Mouse (Mus musculus) stomach, postnatal 0 days (tissue): ENCODE results near the gene Tas2r119. TPM values are rescaled to one million over a fixed set of nuclear protein-coding genes. Genes with fewer than 3 reads are reported as not detected.

ENCODE experiments used
- ATAC-seq: fragments of 200-750 bp; cut with Nextera tagmentation; 2 replicates; pipeline ENCODE4 v1.8.0; 2017; ENCODE audit not compliant: low FRiP score, low TSS enrichment
- DNase-seq: peaks from one replicate; pipeline ENCODE4 v3.0.0-alpha.2; 2016; ENCODE audit warnings: low spot score
- H3K27ac ChIP-seq: fragments of 300-500 bp; sonication (generic); replicated peaks from 2 replicates; pipeline ENCODE4 v1.5.1; 2014; ENCODE audit warnings: mild to moderate bottlenecking, control low read depth
- H3K27me3 ChIP-seq: fragments of 300-500 bp; sonication (generic); 2 replicates; pipeline ENCODE4 v1.6.1; 2014; ENCODE audit warnings: low read length; ENCODE audit not compliant: control insufficient read depth, insufficient read depth
- H3K36me3 ChIP-seq: fragments of 300-500 bp; sonication (generic); 2 replicates; pipeline ENCODE4 v1.6.1; 2014; ENCODE audit warnings: low read length, mixed read lengths; ENCODE audit not compliant: control insufficient read depth, insufficient read depth
- H3K4me1 ChIP-seq: fragments of 300-500 bp; sonication (generic); replicated peaks from 2 replicates; pipeline ENCODE4 v1.6.1; 2014; ENCODE audit warnings: antibody characterized with exemption; ENCODE audit not compliant: control insufficient read depth, insufficient read depth
- H3K4me2 ChIP-seq: fragments of 300-500 bp; sonication (generic); replicated peaks from 2 replicates; pipeline ENCODE4 v1.6.1; 2014; ENCODE audit warnings: low read depth, mild to moderate bottlenecking, control low read depth, moderate library complexity
- H3K4me3 ChIP-seq: fragments of 300-500 bp; sonication (generic); 2 replicates; pipeline ENCODE4 v1.5.1; 2014; ENCODE audit warnings: low read depth, low read length, control low read depth
- H3K9ac ChIP-seq: fragments of 300-500 bp; sonication (generic); 2 replicates; pipeline ENCODE4 v1.6.1; 2014; ENCODE audit warnings: mild to moderate bottlenecking, low read length, control low read depth, mixed read lengths
- H3K9me3 ChIP-seq: fragments of 300-500 bp; sonication (generic); 2 replicates; pipeline ENCODE4 v1.6.1; 2016; ENCODE audit warnings: low read length; ENCODE audit not compliant: control insufficient read depth
- CTCF ChIP-seq: IDR thresholded peaks from 2 replicates; pipeline ENCODE4 v1.5.1; 2016; ENCODE audit warnings: antibody characterized with exemption, low read depth, mild to moderate bottlenecking, moderate library complexity
- EP300 ChIP-seq: optimal IDR thresholded peaks from 2 replicates; pipeline ENCODE3; 2016; ENCODE audit warnings: antibody characterized with exemption
- WGBS: fragments of 180-500 bp; shearing (Covaris S2); extraction: QIAGEN DNeasy Blood & Tissue Kit; methylation state at CpG from one replicate; pipeline ENCODE4 v1.1.7; 2014; 5-methylcytosine and 5-hydroxymethylcytosine counted together
- polyA plus RNA-seq: library from polyadenylated mRNA; unstranded; fragments of >200 nt; fragmentation: Nextera tagmentation; extraction: Ambion mirVana; gene quantifications from 2 replicates; pipeline ENCODE4 v1.2.1, GENCODE M21; 2015

Tas2r119 gene
- polyA plus RNA-seq: not detected in 2 replicates

DNA sequence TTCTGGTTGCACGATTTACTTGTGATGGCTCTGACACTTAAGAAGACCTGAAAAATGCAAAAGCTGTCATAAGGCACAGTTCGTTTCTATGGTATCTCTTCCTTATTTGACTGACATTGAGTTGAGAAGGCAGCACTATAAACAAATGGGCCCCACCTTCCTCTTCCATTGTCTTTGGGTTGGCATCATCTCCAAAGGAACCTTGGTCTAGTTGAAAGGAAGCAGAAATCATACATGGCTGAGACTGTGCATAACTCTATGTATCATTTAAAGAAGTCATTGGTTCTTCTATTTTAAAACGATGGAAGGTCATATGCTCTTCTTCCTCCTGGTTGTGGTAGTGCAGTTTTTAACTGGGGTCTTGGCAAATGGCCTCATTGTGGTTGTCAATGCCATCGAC lies at the start of gene Tas2r119:
Gene Tas2r119, plus strand, starts transcription at position 301 of the 400 bp plus-strand sequence.
- no peak within 1 kb of the TSS for H3K27ac ChIP-seq
- TF ChIP-seq EP300: no peak
- no peak for TF ChIP-seq CTCF
- DNase-seq (no peak), ATAC-seq (no peak)
- no peak within 1 kb of the TSS for H3K4me2 ChIP-seq
- no peaks in the 10 kb centered on the region for H3K9me3 ChIP-seq
- no peak within 1 kb of the TSS for H3K9ac ChIP-seq
- H3K36me3 ChIP-seq: no peaks in the 10 kb centered on the region
- WGBS: 82% methylated on average over 4 of the region's 4 CpGs
- H3K27me3 ChIP-seq: no peaks in the 10 kb centered on the region
- H3K4me1 ChIP-seq: no peaks in the 10 kb centered on the region
- no peak within 1 kb of the TSS for H3K4me3 ChIP-seq

GRCm38 (mm10) chr15:32132315-32132714 lies 44.8 kb upstream of the Tas2r119 start:
- Histone ChIP-seq H3K9ac (no peak overlapping the region), H3K27ac (no peak overlapping the region), H3K4me3 (no peak overlapping the region), H3K9me3 (no peaks in the 10 kb centered on the region), H3K4me2 (no peak overlapping the region), H3K4me1 (no peaks in the 10 kb centered on the region), H3K36me3 (no peaks in the 10 kb centered on the region), H3K27me3 (no peaks in the 10 kb centered on the region)
- 69% methylated on average over 7 of the region's 7 CpGs for WGBS
- TF ChIP-seq CTCF: no peak
- TF ChIP-seq EP300: no peak
- DNase-seq (no peak), ATAC-seq (no peak)

- Histone ChIP-seq H3K4me1 (no peaks in the 10 kb centered on the region), H3K9me3 (no peaks in the 10 kb centered on the region), H3K27ac (no peak overlapping the region), H3K4me3 (no peak overlapping the region), H3K9ac (no peak overlapping the region), H3K4me2 (no peak overlapping the region), H3K36me3 (no peaks in the 10 kb centered on the region), H3K27me3 (no peaks in the 10 kb centered on the region)
- TF ChIP-seq CTCF (no peak), EP300 (no peak)
- ATAC-seq (no peak), DNase-seq (no peak)
These were observed 35.4 kb upstream of the Tas2r119 start for GRCm38 (mm10) chr15:32141657-32142056.

GRCm38 (mm10) chr15:32144269-32144668 lies 32.8 kb upstream of the Tas2r119 start:
- TF ChIP-seq EP300 (no peak), CTCF (no peak)
- DNase-seq: no peak
- 38% methylated on average over 3 of the region's 3 CpGs for WGBS

GRCm38 (mm10) chr15:32153404-32153803 lies 23.7 kb upstream of the Tas2r119 start:
- WGBS: 89% methylated on average over 2 of the region's 2 CpGs
- Histone ChIP-seq H3K9ac (no peak overlapping the region), H3K4me3 (no peak overlapping the region), H3K9me3 (no peaks in the 10 kb centered on the region), H3K4me2 (no peak overlapping the region), H3K27ac (no peak overlapping the region), H3K27me3 (no peaks in the 10 kb centered on the region), H3K36me3 (no peaks in the 10 kb centered on the region), H3K4me1 (no peaks in the 10 kb centered on the region)
- ATAC-seq (no peak), DNase-seq (no peak)
- TF ChIP-seq EP300: no peak
- no peak for TF ChIP-seq CTCF

More at GRCm38 (mm10) chr15:32144269-32144668, 32.8 kb upstream of the Tas2r119 start:
- Histone ChIP-seq H3K4me1 (no peaks in the 10 kb centered on the region), H3K9me3 (no peaks in the 10 kb centered on the region), H3K36me3 (no peaks in the 10 kb centered on the region), H3K4me3 (no peak overlapping the region), H3K27me3 (no peaks in the 10 kb centered on the region), H3K27ac (no peak overlapping the region), H3K9ac (no peak overlapping the region), H3K4me2 (no peak overlapping the region)
- ATAC-seq: no peak

- Histone ChIP-seq H3K4me1 (no peaks in the 10 kb centered on the region), H3K36me3 (no peaks in the 10 kb centered on the region), H3K27ac (no peak overlapping the region), H3K4me2 (no peak overlapping the region), H3K9ac (no peak overlapping the region), H3K9me3 (no peaks in the 10 kb centered on the region), H3K27me3 (no peaks in the 10 kb centered on the region), H3K4me3 (no peak overlapping the region)
- TF ChIP-seq EP300: no peak
- no peak for TF ChIP-seq CTCF
- 63% methylated on average over 11 of the region's 11 CpGs for WGBS
- DNase-seq: no peak
- no peak for ATAC-seq
These were observed 23.1 kb upstream of the Tas2r119 start for GRCm38 (mm10) chr15:32153857-32154449.
